Comparison of ENCODE assay signal across 8 mouse cellular contexts in the genomic region with DNA sequence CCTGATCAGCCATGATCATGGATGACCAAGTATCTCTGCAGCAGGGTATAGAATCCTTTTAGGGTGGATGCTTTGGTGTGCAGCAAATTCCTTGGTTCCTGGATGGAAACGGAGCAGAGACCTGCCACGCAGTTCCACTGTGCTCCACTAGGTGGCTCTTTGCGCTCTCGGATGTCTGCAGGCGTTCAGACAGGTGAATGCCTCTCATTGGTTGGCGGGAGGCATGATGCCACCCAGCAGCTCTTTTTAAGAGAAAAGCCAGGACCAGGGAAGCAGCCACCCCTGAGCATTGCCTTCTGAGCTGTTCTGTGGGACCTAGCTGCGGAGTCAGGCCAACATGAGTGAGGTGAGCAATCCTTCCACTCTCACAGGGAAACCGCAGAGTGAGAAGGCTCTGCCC. TPM values are rescaled to one million over a fixed set of nuclear protein-coding genes. Genes with fewer than 3 reads are reported as not detected.
DNase-seq lines count a peak whose midpoint lies in the region; ATAC-seq and TF ChIP-seq lines count a peak whose summit lies in the region.

TSS of gene Pcp4 (plus strand) at position 162 of the 400 bp plus-strand sequence.

- no peak for TF ChIP-seq EP300 in stomach, postnatal 0 days (optimal IDR thresholded peaks at IDR 0.05)

- peak; percentile 97 for TF ChIP-seq CTCF in stomach, postnatal 0 days (IDR thresholded peaks at IDR 0.05; ENCODE audit: low read depth)

- peaks cover 4% of the 10 kb centered on the region; the same call in 1 of the 2 replicates for H3K27me3 ChIP-seq in kidney, embryonic 16.5 days (ENCODE audit: insufficient read depth, low read length)
- H3K27me3 ChIP-seq in limb, embryonic 15.5 days = peaks cover 18% of the 10 kb centered on the region; the same call in 1 of the 2 replicates
- no peaks in the 10 kb centered on the region for H3K27me3 ChIP-seq in neural tube, embryonic 13.5 days
- no peaks in the 10 kb centered on the region for H3K27me3 ChIP-seq in stomach, postnatal 0 days (ENCODE audit: control insufficient read depth, insufficient read depth, low read length)

- H3K9ac ChIP-seq in kidney, embryonic 16.5 days (replicated peaks; ENCODE audit: low read length) = no peak within 1 kb of the TSS
- H3K9ac ChIP-seq in limb, embryonic 15.5 days = no peak within 1 kb of the TSS
- peak within 1 kb of the TSS; percentile 53 for H3K9ac ChIP-seq in neural tube, embryonic 13.5 days
- H3K9ac ChIP-seq in stomach, postnatal 0 days (ENCODE audit: low read length) = no peak within 1 kb of the TSS

- H3K36me3 ChIP-seq in kidney, embryonic 16.5 days (ENCODE audit: insufficient read depth, low read length) = no peaks in the 10 kb centered on the region
- no peaks in the 10 kb centered on the region for H3K36me3 ChIP-seq in limb, embryonic 15.5 days
- no peaks in the 10 kb centered on the region for H3K36me3 ChIP-seq in neural tube, embryonic 13.5 days
- H3K36me3 ChIP-seq in stomach, postnatal 0 days (ENCODE audit: control insufficient read depth, insufficient read depth, low read length) = no peaks in the 10 kb centered on the region

- H3K27ac ChIP-seq in kidney, embryonic 16.5 days (ENCODE audit: low read length) = no peak within 1 kb of the TSS
- no peak within 1 kb of the TSS for H3K27ac ChIP-seq in limb, embryonic 15.5 days
- peak within 1 kb of the TSS; percentile 34; the same call in 1 of the 2 replicates for H3K27ac ChIP-seq in neural tube, embryonic 13.5 days (replicated peaks)
- no peak within 1 kb of the TSS for H3K27ac ChIP-seq in stomach, postnatal 0 days (replicated peaks)

- 14% methylated on average over 8 of the region's 8 CpGs for WGBS in kidney, embryonic 16.5 days
- WGBS in limb, embryonic 15.5 days = 15% methylated on average over 8 of the region's 8 CpGs
- 14% methylated on average over 8 of the region's 8 CpGs for whole genome bisulfite sequencing in neural tube, embryonic 13.5 days
- WGBS in stomach, postnatal 0 days = 14% methylated on average over 8 of the region's 8 CpGs

- peak within 1 kb of the TSS; percentile 20 for H3K4me3 ChIP-seq in kidney, embryonic 16.5 days (ENCODE audit: low read length)
- no peak within 1 kb of the TSS for H3K4me3 ChIP-seq in limb, embryonic 15.5 days
- H3K4me3 ChIP-seq in neural tube, embryonic 13.5 days = peak within 1 kb of the TSS; percentile 27
- no peak within 1 kb of the TSS; the same call in 1 of the 2 replicates for H3K4me3 ChIP-seq in stomach, postnatal 0 days (ENCODE audit: low read depth, low read length)

- peak; percentile 75 for ATAC-seq in kidney, embryonic 16.5 days (ENCODE audit: low FRiP score, low TSS enrichment)
- ATAC-seq in limb, embryonic 15.5 days (ENCODE audit: insufficient number of reproducible peaks, low FRiP score, low TSS enrichment, low read depth) = no peak
- peak; percentile 72 for ATAC-seq in neural tube, embryonic 13.5 days (ENCODE audit: low read depth)
- ATAC-seq in stomach, postnatal 0 days (ENCODE audit: low FRiP score, low TSS enrichment) = peak; percentile 35; the same call in 1 of the 2 replicates

- no peaks in the 10 kb centered on the region for H3K9me3 ChIP-seq in kidney, embryonic 16.5 days (ENCODE audit: low read length)
- H3K9me3 ChIP-seq in limb, embryonic 15.5 days = no peaks in the 10 kb centered on the region
- no peaks in the 10 kb centered on the region for H3K9me3 ChIP-seq in neural tube, embryonic 13.5 days
- H3K9me3 ChIP-seq in stomach, postnatal 0 days (ENCODE audit: control insufficient read depth, low read length) = no peaks in the 10 kb centered on the region

- H3K4me1 ChIP-seq in kidney, embryonic 16.5 days (ENCODE audit: insufficient read depth, low read length) = peaks cover 14% of the 10 kb centered on the region
- peaks cover 7% of the 10 kb centered on the region; the same call in 1 of the 2 replicates for H3K4me1 ChIP-seq in limb, embryonic 15.5 days
- peaks cover 30% of the 10 kb centered on the region for H3K4me1 ChIP-seq in neural tube, embryonic 13.5 days (replicated peaks)
- H3K4me1 ChIP-seq in stomach, postnatal 0 days (replicated peaks; ENCODE audit: control insufficient read depth, insufficient read depth) = no peaks in the 10 kb centered on the region; the same call in 1 of the 2 replicates

- DNase-seq in 3134 (ENCODE audit: extremely low read depth, insufficient read length, low spot score) = peak; percentile 15
- peak; percentile 85 for DNase-seq in adrenal gland, postnatal 10 days
- peak; percentile 74 for DNase-seq in embryo, embryonic 9.5 days (ENCODE audit: extremely low spot score)
- DNase-seq in gastrocnemius, postnatal 4 days (ENCODE audit: low spot score in 2 of 2) = peak; percentile 25 to 46
- peak; percentile 81 for DNase-seq in stomach, postnatal 0 days (ENCODE audit: low spot score)

- peak within 1 kb of the TSS; percentile 28; the same call in 1 of the 2 replicates for H3K4me2 ChIP-seq in kidney, embryonic 16.5 days (replicated peaks; ENCODE audit: low read depth, low read length)
- no peak within 1 kb of the TSS for H3K4me2 ChIP-seq in limb, embryonic 15.5 days
- peak within 1 kb of the TSS; percentile 43 for H3K4me2 ChIP-seq in neural tube, embryonic 13.5 days
- no peak within 1 kb of the TSS for H3K4me2 ChIP-seq in stomach, postnatal 0 days (replicated peaks; ENCODE audit: low read depth)

RNA-seq across cellular contexts. Expression of gene Pcp4, which starts in this region (rescaled TPM):
- total RNA-seq in adrenal gland, postnatal 10 days (2021) = 10 to 100 TPM in 1 of 2 experiments, 1 to 10 TPM in 1; 9.5 to 15.4 TPM
- not detected for total RNA-seq in gastrocnemius, postnatal 4 days (2021)
- 73.3 and 83.8 TPM in 2 replicates for polyA plus RNA-seq in kidney, embryonic 16.5 days (2015; fragmentation: Nextera tagmentation; extraction: Ambion mirVana)
- polyA plus RNA-seq in limb, embryonic 15.5 days (2015; fragmentation: Nextera tagmentation; extraction: Ambion mirVana) = 9.4 and 10.8 TPM in 2 replicates
- 133 and 136 TPM in 2 replicates for polyA plus RNA-seq in neural tube, embryonic 13.5 days (2015; fragmentation: Nextera tagmentation; extraction: Ambion mirVana)
- 64.5 and 71.2 TPM in 2 replicates for polyA plus RNA-seq in stomach, postnatal 0 days (2015; fragmentation: Nextera tagmentation; extraction: Ambion mirVana)

Comparison
In these comparisons a context has a peak if more than half of its experiments do, and no peak if none do; other contexts are left out.
1. RNA of gene Pcp4 (total RNA-seq): 9.5 to 15.4 TPM in adrenal gland, postnatal 10 days; not detected in gastrocnemius, postnatal 4 days; every median in the first group is over 4 times any median in the second.
2. Peak in DNase-seq in gastrocnemius, postnatal 4 days; RNA of the gene not detected or under 1 TPM.
3. DNase-seq: peak in every context shown above with its lines; median percentile 85 in adrenal gland, postnatal 10 days; 81 in stomach, postnatal 0 days; 74 in embryo, embryonic 9.5 days; 36 in gastrocnemius, postnatal 4 days; 15 in 3134.
4. H3K4me2 ChIP-seq: peak in kidney, embryonic 16.5 days (single experiment) and neural tube, embryonic 13.5 days (single experiment); none in limb, embryonic 15.5 days (single experiment) and stomach, postnatal 0 days (single experiment).
5. H3K4me3 ChIP-seq: peak in kidney, embryonic 16.5 days (single experiment) and neural tube, embryonic 13.5 days (single experiment); none in limb, embryonic 15.5 days (single experiment) and stomach, postnatal 0 days (single experiment).